Mouse (Mus musculus): ENCODE results near the gene Med23.

GRCm38 (mm10) chr10:24830448-24830847 is 39.3 kb upstream of the Med23 start:
- TF ChIP-seq CTCF (IDR thresholded peaks at IDR 0.05) (no peak), EP300 (IDR thresholded peaks at IDR 0.05) (no peak)

All from lung, postnatal 0 days (tissue).